Mouse (Mus musculus) adrenal gland, postnatal 14 days (tissue): ENCODE results near the gene 1700012B07Rik. TPM values are rescaled to one million over a fixed set of nuclear protein-coding genes. Genes with fewer than 3 reads are reported as not detected.

Experiments
- DNase-seq: peaks from one replicate; pipeline ENCODE4 v3.0.0; 2021; ENCODE audit warnings: mixed read lengths
- total RNA-seq: library from RNA; stranded (reverse); gene quantifications from 2 replicates; pipeline ENCODE4 v1.2.3, GENCODE M21; 2021

The 1700012B07Rik gene
- total RNA-seq, 1 experiment from 2014 or later: not detected

DNA sequence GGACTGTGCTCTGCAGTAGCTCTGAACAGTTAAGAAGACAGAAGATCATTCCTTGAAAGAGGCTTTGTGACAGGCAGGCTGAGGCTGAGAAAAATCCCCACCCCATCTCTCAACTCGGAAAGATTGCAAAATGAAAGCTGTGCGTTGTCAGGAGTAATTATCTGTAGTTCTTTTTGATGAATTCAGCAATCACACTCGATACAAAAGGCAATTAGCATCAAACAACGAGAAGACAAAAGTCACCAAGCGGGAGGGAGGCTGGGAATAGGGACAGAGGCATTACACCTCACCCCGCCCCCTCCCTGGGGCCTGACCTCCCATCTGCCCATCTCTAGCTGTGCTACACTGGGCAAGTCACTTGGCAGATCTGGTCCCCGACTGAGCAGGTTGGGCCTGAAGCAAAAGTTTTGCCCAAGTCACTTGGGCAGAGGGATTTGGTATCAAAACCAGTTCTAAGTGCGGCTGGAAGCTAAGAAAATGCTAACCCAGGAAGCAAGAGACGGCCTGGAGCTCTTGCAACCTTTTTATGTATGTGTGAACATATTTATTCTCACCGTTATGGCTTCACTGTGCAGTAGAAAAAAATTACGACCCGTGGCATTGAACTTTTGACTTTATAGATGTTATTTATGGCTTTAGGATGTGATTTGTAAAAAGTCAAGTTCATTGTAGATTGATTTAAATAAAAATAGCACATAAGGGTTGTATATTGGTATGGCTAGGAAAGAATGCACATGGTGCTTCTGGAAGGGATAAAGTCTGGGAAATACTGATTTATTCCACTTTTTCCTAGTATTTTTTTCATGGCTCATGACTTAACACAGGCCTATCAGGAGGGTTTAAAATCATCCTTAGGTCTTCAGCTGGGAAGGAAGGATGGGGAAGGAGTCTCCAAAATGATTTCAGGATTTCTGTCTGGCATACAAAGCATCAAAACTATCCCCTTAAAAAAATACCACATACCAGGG, 75.9 kb downstream of the 1700012B07Rik start:
- no peak for DNase-seq

DNA sequence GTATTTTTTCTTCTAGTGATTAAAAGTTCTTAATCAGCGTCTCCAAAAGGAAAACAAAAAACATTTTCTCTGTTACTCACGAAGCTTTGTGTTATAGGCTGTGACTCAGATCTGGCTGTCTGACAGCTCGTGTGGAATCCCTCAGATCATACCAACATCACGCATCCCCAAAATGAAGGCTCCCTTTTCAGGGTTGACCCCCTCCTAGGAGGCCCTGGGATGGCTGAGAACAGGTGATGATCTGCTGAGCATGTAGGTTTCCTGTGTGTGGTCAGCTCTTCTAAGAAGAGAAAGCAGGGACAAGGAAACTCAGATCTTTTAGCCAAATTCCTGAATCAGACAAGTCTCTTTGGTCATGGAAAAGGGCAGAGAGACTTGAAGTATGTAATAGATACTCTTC, 82.6 kb downstream of the 1700012B07Rik start:
- DNase-seq: no peak

DNA sequence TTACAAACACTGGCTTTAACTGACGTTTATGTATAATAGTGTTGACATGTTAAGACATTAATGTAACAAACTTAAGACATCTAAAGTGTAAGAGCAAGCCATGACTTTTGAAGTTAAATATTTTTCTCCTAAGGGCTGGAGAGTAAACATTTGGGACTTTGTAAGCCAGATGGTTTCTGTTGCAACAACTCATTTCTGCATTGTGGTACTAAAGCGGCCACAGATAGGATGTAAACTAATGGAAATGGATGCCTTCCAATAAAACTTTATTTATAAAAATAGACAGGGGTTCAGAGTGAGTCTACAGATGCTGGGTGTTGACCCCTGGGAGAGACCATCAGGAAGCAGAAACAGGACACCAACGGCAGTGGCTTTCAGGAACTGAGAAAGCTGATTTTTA, 89.9 kb downstream of the 1700012B07Rik start:
- no peak for DNase-seq

Other genes starting within 250 kb of the 1700012B07Rik start
- gene Wipi1, start 216.1 kb downstream of the 1700012B07Rik start, total RNA-seq: 31.9 and 40.0 TPM in 2 replicates
- gene Prkar1a, start 178.6 kb downstream of the 1700012B07Rik start, total RNA-seq: 346 and 353 TPM in 2 replicates
- 6.0 and 9.0 TPM in 2 replicates for gene Fam20a, start 105.8 kb downstream of the 1700012B07Rik start, total RNA-seq
- gene Abca8b, start 167.8 kb upstream of the 1700012B07Rik start, total RNA-seq: 6.8 and 10.5 TPM in 2 replicates